Mouse (Mus musculus) gastrocnemius, adult 18-20 months (tissue): ENCODE measurements at regions not wholly inside any gene's neighbourhood (a gene's known extent, or its start where the extent isn't known, plus 50 kb on each side); places are given as distances from the start of the nearest gene placed in this dataset.

Source experiments
- DNase-seq: peaks from one replicate; pipeline ENCODE4 v3.0.0; 2021; ENCODE audit warnings: low spot score

GRCm38 (mm10) chr4:54602513-54603205 is 342.2 kb upstream of the Zfp462 start:
- DNase-seq, result no peak

- no peak for DNase-seq
Measured at GRCm38 (mm10) chr4:54610101-54610500, 334.7 kb upstream of the Zfp462 start.

GRCm38 (mm10) chr4:54611990-54612980 is 332.6 kb upstream of the Zfp462 start:
- no peak for DNase-seq

GRCm38 (mm10) chr4:54613076-54613475 is 331.8 kb upstream of the Zfp462 start:
- peak; percentile 73 for DNase-seq

GRCm38 (mm10) chr4:54613611-54614010 is 331.2 kb upstream of the Zfp462 start:
- DNase-seq, result no peak

GRCm38 (mm10) chr4:54615886-54616285 is 329.0 kb upstream of the Zfp462 start:
- no peak for DNase-seq

GRCm38 (mm10) chr4:54624024-54624873 is 320.6 kb upstream of the Zfp462 start:
- no peak for DNase-seq

- DNase-seq, result no peak
Measured at GRCm38 (mm10) chr4:54636986-54637641, 307.7 kb upstream of the Zfp462 start.

- no peak for DNase-seq
Measured at GRCm38 (mm10) chr4:54646033-54646432, 298.8 kb upstream of the Zfp462 start.

GRCm38 (mm10) chr4:54646459-54646858 is 298.4 kb upstream of the Zfp462 start:
- DNase-seq, result no peak

GRCm38 (mm10) chr4:54648254-54648653 is 296.6 kb upstream of the Zfp462 start:
- no peak for DNase-seq

- no peak for DNase-seq
Measured at GRCm38 (mm10) chr4:54651646-54652110, 293.2 kb upstream of the Zfp462 start.

- DNase-seq, result no peak
Measured at GRCm38 (mm10) chr4:54652111-54653021, 292.5 kb upstream of the Zfp462 start.

- DNase-seq, result no peak
Measured at GRCm38 (mm10) chr4:54653097-54653776, 291.6 kb upstream of the Zfp462 start.
